Mouse (Mus musculus): ENCODE measurements around the gene Tmem51.

GRCm38 (mm10) chr4:142045595-142046163 lies 38.4 kb downstream of the Tmem51 start:
- TF ChIP-seq GATA1 (IDR thresholded peaks at IDR 0.05; ENCODE audit: borderline replicate concordance, low read length) (no peak), FLI1 (IDR thresholded peaks at IDR 0.05; ENCODE audit: low read length) (no peak)
